Mouse (Mus musculus) testis, adult 2 months (tissue): Measurements from ENCODE around the gene Rasgef1b.

ENCODE experiments used
- CTCF ChIP-seq: fragments of 200-500 bp; IDR thresholded peaks from 2 replicates; pipeline ENCODE4 v1.5.1; 2012; ENCODE audit warnings: low read depth, mild to moderate bottlenecking, inconsistent platforms, low read length, moderate library complexity; ENCODE audit not compliant: control insufficient read depth, insufficient read depth, insufficient replicate concordance
- POLR2A ChIP-seq: fragments of 200-500 bp; IDR thresholded peaks from 2 replicates; pipeline ENCODE4 v1.6.1; 2012; ENCODE audit warnings: low read depth, mild to moderate bottlenecking, inconsistent platforms, low read length, moderate library complexity; ENCODE audit not compliant: control insufficient read depth

DNA sequence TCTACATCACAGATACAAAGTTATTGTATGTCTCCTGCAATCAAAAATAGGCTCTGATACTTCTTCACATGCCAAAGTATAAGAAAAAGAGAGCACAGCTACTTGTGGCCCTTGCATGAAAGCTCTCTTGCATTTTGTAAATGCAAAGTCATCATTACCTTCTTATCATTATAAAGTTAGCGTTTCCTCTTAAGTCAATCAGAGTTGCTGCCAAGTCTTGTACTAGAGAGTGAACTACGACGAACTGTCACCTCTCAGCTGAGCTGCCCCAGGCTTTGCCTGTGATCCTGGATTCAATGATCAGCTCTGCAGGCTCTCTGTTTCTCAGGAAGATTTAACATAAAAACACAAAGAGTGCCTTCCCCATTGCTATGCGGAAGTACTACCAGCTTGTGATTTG, 209.8 kb downstream of the Rasgef1b start:
- no peak for TF ChIP-seq CTCF
- TF ChIP-seq POLR2A = no peak
